Mouse (Mus musculus) kidney, postnatal 14 days (tissue): ENCODE results near the gene Zfp850.
"Not testable (repeated sequence)": the region's sequence is repeated elsewhere in the genome, so short reads cannot be mapped to it uniquely, and the experiment has no call there.

Experiments used
- DNase-seq: peaks from one replicate; pipeline ENCODE4 v3.0.0; 2022; ENCODE audit warnings: mixed read lengths

Gene Zfp850

GRCm38 (mm10) chr7:28013549-28014444 lies at the start of gene Zfp850:
Gene Zfp850, minus strand, starts transcription at chr7:28014115.
- peak; percentile 84 for DNase-seq

GRCm38 (mm10) chr7:28059972-28060371 lies 46.1 kb upstream of the Zfp850 start:
- DNase-seq, result no peak

GRCm38 (mm10) chr7:28053046-28053930 lies 39.4 kb upstream of the Zfp850 start:
- DNase-seq, result peak; percentile 62

GRCm38 (mm10) chr7:28050584-28050983 lies 36.7 kb upstream of the Zfp850 start:
- DNase-seq, result peak; percentile 15

GRCm38 (mm10) chr7:28049476-28050409 lies 35.8 kb upstream of the Zfp850 start, which contains the start of gene Psmc4:
Gene Psmc4, minus strand, starts transcription at chr7:28050101.
- peak; percentile 99 for DNase-seq

- DNase-seq, result no peak
Observed at GRCm38 (mm10) chr7:28044524-28044923, 30.6 kb upstream of the Zfp850 start.

- DNase-seq, result no peak
Observed at GRCm38 (mm10) chr7:28014445-28014810, 513 bp upstream of the Zfp850 start.

- DNase-seq, result no peak
Observed at GRCm38 (mm10) chr7:28010271-28010670, 3.6 kb downstream of the Zfp850 start.

- DNase-seq, result no peak
Observed at GRCm38 (mm10) chr7:27982197-27982596, 31.7 kb downstream of the Zfp850 start.

GRCm38 (mm10) chr7:27978683-27979528 lies 35.0 kb downstream of the Zfp850 start, which contains the start of gene Zfp780b:
Gene Zfp780b, minus strand, starts transcription at chr7:27979171.
- DNase-seq, result peak; percentile 80

- DNase-seq, result not testable (repeated sequence)
Observed at GRCm38 (mm10) chr7:27949451-27949850, 64.5 kb downstream of the Zfp850 start.

- peak; percentile 12 for DNase-seq
Observed at GRCm38 (mm10) chr7:27941869-27942268, 72.0 kb downstream of the Zfp850 start.
